ENCODE assay signal across 9 mouse cellular contexts in the genomic region with DNA sequence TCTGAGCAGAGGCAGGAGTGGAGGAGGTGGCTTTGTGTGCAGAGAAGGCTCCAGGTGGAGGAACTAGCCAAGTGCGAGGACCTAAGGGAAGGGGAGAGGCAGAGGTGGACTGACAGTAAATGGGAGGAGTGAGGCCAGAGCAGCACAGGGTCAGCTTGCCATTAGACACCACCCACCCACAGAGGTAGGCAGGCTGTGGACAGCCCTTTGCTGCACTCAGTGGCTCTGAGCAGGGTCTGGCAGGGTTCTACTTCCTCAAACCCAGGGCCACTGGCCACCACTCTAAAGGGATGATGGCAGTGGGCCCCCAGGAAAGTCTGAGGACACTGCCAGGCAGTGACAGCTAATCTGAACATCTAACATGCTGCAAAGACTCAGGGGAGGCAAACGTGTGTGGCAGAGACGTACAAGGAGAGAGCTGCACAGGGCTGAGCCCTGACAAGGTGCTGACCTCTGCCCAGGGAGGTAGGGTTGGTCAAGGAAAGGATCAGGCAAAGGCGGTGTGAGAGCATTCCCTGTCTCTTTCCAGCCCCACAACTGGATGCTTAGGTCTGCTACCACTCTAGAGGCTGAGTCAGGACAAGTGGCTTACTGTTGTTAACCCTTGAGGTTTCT. TPM values are rescaled to one million over a fixed set of nuclear protein-coding genes. Genes with fewer than 3 reads are reported as not detected.
DNase-seq lines count a peak whose midpoint lies in the region; ATAC-seq and TF ChIP-seq lines count a peak whose summit lies in the region.
"Had no signal": no experiment of that assay in that cellular context is flagged by ENCODE, and none has a peak within 500 bp of the region (broad histone marks: within the 10 kb centered on the region; RNA-seq: fewer than 3 reads in every experiment).

No protein-coding gene starts in this region.

- H3K4me2 ChIP-seq in embryonic facial prominence, embryonic 12.5 days (replicated peaks) = peak overlapping the region; percentile 8
- H3K4me2 ChIP-seq in hindbrain, embryonic 15.5 days = peak overlapping the region; percentile 97; the same call in 1 of the 2 replicates

- WGBS in lung, adult 2 months = 41% methylated on average over 4 of the region's 4 CpGs
- 69% methylated on average over 4 of the region's 4 CpGs for WGBS in embryonic facial prominence, embryonic 12.5 days
- WGBS in hindbrain, embryonic 15.5 days = 64% methylated on average over 4 of the region's 4 CpGs
- 3% methylated on average over 4 of the region's 4 CpGs for WGBS in macrophage (ENCODE audit: missing documents)

- no peak overlapping the region for H3K9ac ChIP-seq in embryonic facial prominence, embryonic 12.5 days
- H3K9ac ChIP-seq in hindbrain, embryonic 15.5 days = no peak overlapping the region

- no peaks in the 10 kb centered on the region for H3K9me3 ChIP-seq in embryonic facial prominence, embryonic 12.5 days
- H3K9me3 ChIP-seq in hindbrain, embryonic 15.5 days = no peaks in the 10 kb centered on the region

- no peaks in the 10 kb centered on the region for H3K27me3 ChIP-seq in embryonic facial prominence, embryonic 12.5 days
- H3K27me3 ChIP-seq in hindbrain, embryonic 15.5 days = no peaks in the 10 kb centered on the region

- no peak for TF ChIP-seq POLR2A in lung, adult 2 months (IDR thresholded peaks at IDR 0.05; ENCODE audit: borderline replicate concordance, extremely low read depth, low read depth, low read length)

- H3K36me3 ChIP-seq in embryonic facial prominence, embryonic 12.5 days = peaks cover 54% of the 10 kb centered on the region
- H3K36me3 ChIP-seq in hindbrain, embryonic 15.5 days = peaks cover 29% of the 10 kb centered on the region
- peaks cover 36% of the 10 kb centered on the region for H3K36me3 ChIP-seq in macrophage (ENCODE audit: inconsistent target)

- ATAC-seq in embryonic facial prominence, embryonic 12.5 days (ENCODE audit: insufficient number of reproducible peaks, insufficient read depth, low FRiP score, low TSS enrichment) = no peak
- no peak for ATAC-seq in hindbrain, embryonic 15.5 days (ENCODE audit: low FRiP score, low read depth)
- no peak for ATAC-seq in erythroid progenitor cell, adult 5-6 weeks (replicated peaks; ENCODE audit: low FRiP score, poor library complexity, severe bottlenecking)

- no peak for TF ChIP-seq CTCF in lung, adult 2 months (IDR thresholded peaks at IDR 0.05; ENCODE audit: insufficient read depth, low read length)

- DNase-seq in lung, adult 2 months = no peak
- no peak for DNase-seq in lung, postnatal 36 days
- no peak for DNase-seq in urinary bladder, adult 2 months (ENCODE audit: low spot score)
- DNase-seq: right cerebral cortex, postnatal 14 days had no signal

- peaks cover 29% of the 10 kb centered on the region for H3K4me1 ChIP-seq in lung, adult 2 months (ENCODE audit: control insufficient read depth, insufficient read depth, low read length)
- H3K4me1 ChIP-seq in embryonic facial prominence, embryonic 12.5 days = peaks cover 37% of the 10 kb centered on the region
- H3K4me1 ChIP-seq in hindbrain, embryonic 15.5 days (replicated peaks) = peaks cover 44% of the 10 kb centered on the region

- H3K79me2 ChIP-seq in macrophage (ENCODE audit: inconsistent target) = peaks cover 89% of the 10 kb centered on the region

- no peak overlapping the region for H3K27ac ChIP-seq in embryonic facial prominence, embryonic 12.5 days
- H3K27ac ChIP-seq in hindbrain, embryonic 15.5 days (replicated peaks) = no peak overlapping the region
- H3K27ac ChIP-seq in macrophage = peak overlapping the region; percentile 100

- peak overlapping the region; percentile 79 for H3K4me3 ChIP-seq in lung, adult 2 months (replicated peaks; ENCODE audit: extremely low read depth, low read depth, low read length)
- H3K4me3 ChIP-seq in embryonic facial prominence, embryonic 12.5 days = no peak overlapping the region
- H3K4me3 ChIP-seq in hindbrain, embryonic 15.5 days = no peak overlapping the region
- H3K4me3 ChIP-seq in macrophage (ENCODE audit: inconsistent target) = peak overlapping the region; percentile 96

RNA-seq across cellular contexts. Expression of a gene that starts 2.1 kb away (rescaled TPM):
- 64.4 and 73.8 TPM in 2 replicates for polyA plus RNA-seq in lung, adult 2 months (2012; rRNA removed)
- 14.4 TPM in 2 replicates for polyA plus RNA-seq in embryonic facial prominence, embryonic 12.5 days (2016; fragmentation: Nextera tagmentation; extraction: Ambion mirVana)
- 15.5 and 19.7 TPM in 2 replicates for polyA plus RNA-seq in hindbrain, embryonic 15.5 days (2015; fragmentation: Nextera tagmentation; extraction: Ambion mirVana)
- 100 to 1,000 TPM; 139 to 748 (median 457) TPM for total RNA-seq in macrophage (2018; cell fraction: chromatin; rRNA removed)
- total RNA-seq in macrophage (2018; cell fraction: cytosol; rRNA removed) = 100 to 1,000 TPM in 18 of 26 experiments, 10 to 100 TPM in 8; 47.4 to 186 (median 110) TPM
- total RNA-seq in macrophage (2018; cell fraction: nucleus; rRNA removed) = 100 to 1,000 TPM in 25 of 26 experiments, 10 to 100 TPM in 1; 82.3 to 368 (median 235) TPM
- polyA plus RNA-seq in macrophage (2018) = 80.1 to 102 TPM (median 94.5 TPM) in 3 replicates
- 176 and 250 TPM in 2 replicates for total RNA-seq in erythroid progenitor cell, adult 5-6 weeks (2015; ENCODE audit: low replicate concordance)
- 668 and 983 TPM in 2 replicates for total RNA-seq in erythroid progenitor cell, adult 5-6 weeks (2017; ENCODE audit: low replicate concordance)
- polyA plus RNA-seq in urinary bladder, adult 2 months (2012; rRNA removed) = 97.4 and 116 TPM in 2 replicates

RNA-seq across cellular contexts. Expression of a gene that starts 5.4 kb away (rescaled TPM):
- polyA plus RNA-seq in lung, adult 2 months (2012; rRNA removed) = 231 and 234 TPM in 2 replicates
- 143 and 150 TPM in 2 replicates for polyA plus RNA-seq in embryonic facial prominence, embryonic 12.5 days (2016; fragmentation: Nextera tagmentation; extraction: Ambion mirVana)
- 139 and 149 TPM in 2 replicates for polyA plus RNA-seq in hindbrain, embryonic 15.5 days (2015; fragmentation: Nextera tagmentation; extraction: Ambion mirVana)
- total RNA-seq in macrophage (2018; cell fraction: chromatin; rRNA removed) = 10 to 100 TPM in 4 of 26 experiments, 1 to 10 TPM in 20, under 1 TPM in 1, not detected in 1; 0.92 to 16.9 (median 4.4) TPM
- total RNA-seq in macrophage (2018; cell fraction: cytosol; rRNA removed) = 100 to 1,000 TPM in 17 of 26 experiments, 10 to 100 TPM in 9; 69.7 to 126 (median 104) TPM
- total RNA-seq in macrophage (2018; cell fraction: nucleus; rRNA removed) = 10 to 100 TPM in 22 of 26 experiments, 1 to 10 TPM in 4; 8.4 to 47.1 (median 21.7) TPM
- polyA plus RNA-seq in macrophage (2018) = 73.7 to 132 TPM (median 76.9 TPM) in 3 replicates
- 67.9 and 77.8 TPM in 2 replicates for total RNA-seq in erythroid progenitor cell, adult 5-6 weeks (2015; ENCODE audit: low replicate concordance)
- 18.7 and 41.5 TPM in 2 replicates for total RNA-seq in erythroid progenitor cell, adult 5-6 weeks (2017; ENCODE audit: low replicate concordance)
- polyA plus RNA-seq in urinary bladder, adult 2 months (2012; rRNA removed) = 66.3 and 79.4 TPM in 2 replicates

RNA-seq across cellular contexts. Expression of a gene that starts 16.7 kb away (rescaled TPM):
- polyA plus RNA-seq in lung, adult 2 months (2012; rRNA removed) = 236 and 238 TPM in 2 replicates
- 25.3 and 27.0 TPM in 2 replicates for polyA plus RNA-seq in embryonic facial prominence, embryonic 12.5 days (2016; fragmentation: Nextera tagmentation; extraction: Ambion mirVana)
- 15.2 and 17.2 TPM in 2 replicates for polyA plus RNA-seq in hindbrain, embryonic 15.5 days (2015; fragmentation: Nextera tagmentation; extraction: Ambion mirVana)
- total RNA-seq in macrophage (2018; cell fraction: chromatin; rRNA removed) = 100 to 1,000 TPM in 3 of 26 experiments, 10 to 100 TPM in 23; 14.2 to 124 (median 35.6) TPM
- 10 to 100 TPM in 16 of 26 experiments, 1 to 10 TPM in 10; 4.2 to 31.7 (median 13.4) TPM for total RNA-seq in macrophage (2018; cell fraction: cytosol; rRNA removed)
- total RNA-seq in macrophage (2018; cell fraction: nucleus; rRNA removed) = 10 to 100 TPM; 13.1 to 79.6 (median 21.8) TPM
- 14.8 to 16.9 TPM (median 15.5 TPM) in 3 replicates for polyA plus RNA-seq in macrophage (2018)
- total RNA-seq in erythroid progenitor cell, adult 5-6 weeks (2015; ENCODE audit: low replicate concordance) = 2.5 and 10.1 TPM in 2 replicates
- total RNA-seq in erythroid progenitor cell, adult 5-6 weeks (2017; ENCODE audit: low replicate concordance) = 1.6 TPM in 1 of 2 replicates, not detected in the other
- 132 and 164 TPM in 2 replicates for polyA plus RNA-seq in urinary bladder, adult 2 months (2012; rRNA removed)

RNA-seq across cellular contexts. Expression of a gene that starts 19.9 kb away (rescaled TPM):
- polyA plus RNA-seq in lung, adult 2 months (2012; rRNA removed) = 2.0 and 4.6 TPM in 2 replicates
- 0.24 TPM in 1 of 2 replicates, not detected in the other for polyA plus RNA-seq in embryonic facial prominence, embryonic 12.5 days (2016; fragmentation: Nextera tagmentation; extraction: Ambion mirVana)
- polyA plus RNA-seq in hindbrain, embryonic 15.5 days (2015; fragmentation: Nextera tagmentation; extraction: Ambion mirVana) = 0.14 and 0.30 TPM in 2 replicates
- 1 to 10 TPM in 1 of 26 experiments, under 1 TPM in 1, not detected in 24; 0.90 to 1.3 TPM for total RNA-seq in macrophage (2018; cell fraction: chromatin; rRNA removed)
- not detected for total RNA-seq in macrophage (2018; cell fraction: cytosol; rRNA removed)
- under 1 TPM in 1 of 26 experiments, not detected in 25; 0.72 TPM for total RNA-seq in macrophage (2018; cell fraction: nucleus; rRNA removed)
- not detected in 3 replicates for polyA plus RNA-seq in macrophage (2018)
- not detected in 2 replicates for total RNA-seq in erythroid progenitor cell, adult 5-6 weeks (2015; ENCODE audit: low replicate concordance)
- not detected in 2 replicates for total RNA-seq in erythroid progenitor cell, adult 5-6 weeks (2017; ENCODE audit: low replicate concordance)
- polyA plus RNA-seq in urinary bladder, adult 2 months (2012; rRNA removed) = 0.13 and 0.25 TPM in 2 replicates
- total RNA-seq: megakaryocyte progenitor cell, adult 5-6 weeks had no signal

RNA-seq across cellular contexts. Expression of a gene that starts 35.3 kb away (rescaled TPM):
- polyA plus RNA-seq in lung, adult 2 months (2012; rRNA removed) = 156 and 166 TPM in 2 replicates
- polyA plus RNA-seq in embryonic facial prominence, embryonic 12.5 days (2016; fragmentation: Nextera tagmentation; extraction: Ambion mirVana) = 33.1 and 37.9 TPM in 2 replicates
- polyA plus RNA-seq in hindbrain, embryonic 15.5 days (2015; fragmentation: Nextera tagmentation; extraction: Ambion mirVana) = 23.9 and 26.7 TPM in 2 replicates
- 100 to 1,000 TPM in 24 of 26 experiments, 10 to 100 TPM in 2; 81.6 to 355 (median 198) TPM for total RNA-seq in macrophage (2018; cell fraction: chromatin; rRNA removed)
- 10 to 100 TPM; 21.4 to 53.6 (median 36.9) TPM for total RNA-seq in macrophage (2018; cell fraction: cytosol; rRNA removed)
- 100 to 1,000 TPM in 18 of 26 experiments, 10 to 100 TPM in 8; 73.9 to 157 (median 117) TPM for total RNA-seq in macrophage (2018; cell fraction: nucleus; rRNA removed)
- 16.4 to 37.7 TPM (median 26.8 TPM) in 3 replicates for polyA plus RNA-seq in macrophage (2018)
- 31.4 and 61.3 TPM in 2 replicates for total RNA-seq in erythroid progenitor cell, adult 5-6 weeks (2015; ENCODE audit: low replicate concordance)
- 44.7 and 54.5 TPM in 2 replicates for total RNA-seq in erythroid progenitor cell, adult 5-6 weeks (2017; ENCODE audit: low replicate concordance)
- 40.5 and 53.5 TPM in 2 replicates for polyA plus RNA-seq in urinary bladder, adult 2 months (2012; rRNA removed)

Comparison
In these comparisons a context has a peak if more than half of its experiments do, and no peak if none do; other contexts are left out.
1. H3K4me3 ChIP-seq: peak in lung, adult 2 months (single experiment) and macrophage (single experiment); none in embryonic facial prominence, embryonic 12.5 days (single experiment) and hindbrain, embryonic 15.5 days (single experiment).